13 mouse cellular contexts compared by ENCODE assay signal in the genomic region with DNA sequence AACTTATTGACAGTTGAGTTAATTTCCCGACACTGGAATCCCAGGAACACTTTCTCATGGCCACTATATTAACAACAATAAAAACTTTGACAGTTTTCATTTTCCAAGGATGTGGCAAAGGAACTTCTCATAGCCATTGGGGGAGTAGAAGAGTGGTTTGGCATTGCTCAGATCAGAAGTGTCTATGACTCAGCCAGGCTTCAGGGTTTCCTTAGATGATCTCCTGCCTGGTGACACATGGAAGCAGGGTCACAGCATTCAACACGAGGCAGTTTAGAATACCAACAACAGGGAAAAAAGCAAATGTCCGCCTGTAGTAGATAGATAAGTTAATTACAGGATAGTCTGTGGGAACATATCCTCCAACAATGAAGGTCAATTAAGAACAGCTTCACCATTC.
"Had no signal": no experiment of that assay in that cellular context is flagged by ENCODE, and none has a peak within 500 bp of the region (broad histone marks: within the 10 kb centered on the region; RNA-seq: fewer than 3 reads in every experiment).

No protein-coding gene starts in this region.

- DNase-seq: lung, adult 18-20 months; lung, embryonic 14.5 days; lung, postnatal 10 days; lung, postnatal 4 days; midbrain, embryonic 14.5 days; retina, postnatal 1 day; right cerebral cortex, adult 18-20 months; right cerebral cortex, postnatal 25 days; right cerebral cortex, postnatal 4 days; spleen, adult 18-20 months; thymus, adult 18-20 months; thymus, postnatal 14 days; thymus, postnatal 36 days had no signal
